Mouse (Mus musculus) intestine, embryonic 14.5 days (tissue): ENCODE measurements around the gene Gse1. TPM values are rescaled to one million over a fixed set of nuclear protein-coding genes. Genes with fewer than 3 reads are reported as not detected.

Experiments
- ATAC-seq: fragments of 200-750 bp; cut with Nextera tagmentation; replicated peaks from 2 replicates; pipeline ENCODE4 v1.8.0; 2017; ENCODE audit warnings: low read depth, moderate number of reproducible peaks, moderate TSS enrichment, moderate library complexity; ENCODE audit not compliant: low FRiP score, low TSS enrichment
- DNase-seq: peaks from one replicate; pipeline ENCODE4 v3.0.0-alpha.2; 2018; ENCODE audit warnings: low spot score
- H3K27ac ChIP-seq: fragments of 300-500 bp; sonication (generic); 2 replicates; pipeline ENCODE4 v1.5.1; 2014; ENCODE audit warnings: low read depth, mild to moderate bottlenecking, control low read depth
- H3K27me3 ChIP-seq: fragments of 300-500 bp; sonication (generic); replicated peaks from 2 replicates; pipeline ENCODE4 v1.6.1; 2014; ENCODE audit warnings: low read length, control low read depth; ENCODE audit not compliant: control insufficient read depth, insufficient read depth
- H3K36me3 ChIP-seq: fragments of 300-500 bp; sonication (generic); 2 replicates; pipeline ENCODE4 v1.6.1; 2014; ENCODE audit warnings: low read length, control low read depth; ENCODE audit not compliant: control insufficient read depth, insufficient read depth
- H3K4me1 ChIP-seq: fragments of 300-500 bp; sonication (generic); replicated peaks from 2 replicates; pipeline ENCODE4 v1.6.1; 2014; ENCODE audit warnings: low read length, control low read depth, mixed read lengths; ENCODE audit not compliant: control insufficient read depth, insufficient read depth
- H3K4me2 ChIP-seq: fragments of 300-500 bp; sonication (generic); 2 replicates; pipeline ENCODE4 v1.6.1; 2014; ENCODE audit warnings: low read length
- H3K4me3 ChIP-seq: fragments of 300-500 bp; sonication (generic); 2 replicates; pipeline ENCODE4 v1.5.1; 2014; ENCODE audit warnings: low read depth, low read length, control low read depth, mixed read lengths
- H3K9ac ChIP-seq: fragments of 300-500 bp; sonication (generic); 2 replicates; pipeline ENCODE4 v1.6.1; 2014; ENCODE audit warnings: mild to moderate bottlenecking, low read length
- H3K9me3 ChIP-seq: fragments of 300-500 bp; sonication (generic); 2 replicates; pipeline ENCODE4 v1.6.1; 2016; ENCODE audit warnings: low read length, control low read depth; ENCODE audit not compliant: control insufficient read depth
- WGBS: fragments of 180-500 bp; shearing (Covaris S2); extraction: QIAGEN DNeasy Blood & Tissue Kit; methylation state at CpG from one replicate; pipeline ENCODE4 v1.1.7; 2014; 5-methylcytosine and 5-hydroxymethylcytosine counted together
- polyA plus RNA-seq: library from polyadenylated mRNA; unstranded; fragments of >200 nt; fragmentation: Nextera tagmentation; extraction: Ambion mirVana; gene quantifications from 2 replicates; pipeline ENCODE4 v1.2.1, GENCODE M21; 2014

Gene Gse1
- polyA plus RNA-seq, 1 experiment from 2014 or later: 13.3 TPM

GRCm38 (mm10) chr8:120550430-120550829 is 322.2 kb downstream of the Gse1 start:
- H3K27me3 ChIP-seq: no peaks in the 10 kb centered on the region
- H3K4me1 ChIP-seq: peaks cover 47% of the 10 kb centered on the region
- H3K9me3 ChIP-seq: no peaks in the 10 kb centered on the region
- DNase-seq (no peak), ATAC-seq (no peak)
- 29% methylated on average over 12 of the region's 12 CpGs for WGBS
- H3K36me3 ChIP-seq: peaks cover 7% of the 10 kb centered on the region; the same call in 1 of the 2 replicates
- no peak overlapping the region for H3K9ac ChIP-seq
- H3K4me3 ChIP-seq: no peak overlapping the region
- no peak overlapping the region for H3K4me2 ChIP-seq
- no peak overlapping the region for H3K27ac ChIP-seq

DNA sequence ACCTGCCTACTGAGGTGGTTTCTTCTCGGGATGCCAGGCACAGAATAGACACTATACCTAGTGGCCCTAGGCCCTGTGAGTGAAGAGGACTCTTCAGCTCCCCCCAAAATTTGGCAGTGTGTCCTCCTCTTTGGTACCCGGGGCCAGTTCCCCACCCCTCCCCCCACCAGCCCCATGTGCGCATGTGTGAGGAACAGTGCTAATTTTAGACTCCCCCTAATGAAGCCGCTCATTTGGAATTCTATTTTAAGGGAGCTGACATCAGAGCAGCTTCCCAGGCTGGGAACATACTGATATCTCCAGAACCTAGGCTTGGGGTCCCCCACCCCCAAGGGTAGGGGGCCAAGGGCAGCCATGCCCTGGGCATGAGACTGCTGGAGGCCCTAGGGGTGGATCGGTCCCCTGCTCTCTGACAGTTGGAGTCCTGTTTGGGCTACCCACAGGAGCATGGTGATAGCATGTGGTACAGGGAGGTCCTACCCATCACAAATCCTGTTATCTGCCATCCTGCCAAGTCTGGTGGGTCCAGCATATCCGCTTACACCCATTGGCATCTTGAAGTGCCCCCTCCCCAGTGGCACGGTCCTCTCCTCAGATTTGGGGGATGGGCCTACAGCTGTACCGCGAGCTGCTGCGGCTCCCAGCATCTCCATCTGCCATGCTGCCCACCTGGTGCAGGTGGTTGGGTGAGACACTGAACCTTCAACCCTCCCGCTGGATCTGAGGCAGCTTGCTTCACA is 322.9 kb downstream of the Gse1 start:
- 76% methylated on average over 11 of the region's 11 CpGs for WGBS
- no peak overlapping the region for H3K27ac ChIP-seq
- peaks cover 52% of the 10 kb centered on the region for H3K4me1 ChIP-seq
- DNase-seq (no peak), ATAC-seq (no peak)
- no peak overlapping the region for H3K4me3 ChIP-seq
- no peaks in the 10 kb centered on the region for H3K9me3 ChIP-seq
- no peak overlapping the region for H3K9ac ChIP-seq
- no peaks in the 10 kb centered on the region for H3K27me3 ChIP-seq
- H3K4me2 ChIP-seq: no peak overlapping the region; the same call in 1 of the 2 replicates
- peaks cover 7% of the 10 kb centered on the region; the same call in 1 of the 2 replicates for H3K36me3 ChIP-seq

GRCm38 (mm10) chr8:120551677-120551980 is 323.4 kb downstream of the Gse1 start:
- Histone ChIP-seq H3K9me3 (no peaks in the 10 kb centered on the region), H3K27me3 (no peaks in the 10 kb centered on the region), H3K27ac (no peak overlapping the region), H3K36me3 (peaks cover 7% of the 10 kb centered on the region; the same call in 1 of the 2 replicates), H3K4me3 (no peak overlapping the region), H3K4me2 (no peak overlapping the region), H3K4me1 (peaks cover 55% of the 10 kb centered on the region), H3K9ac (no peak overlapping the region)
- ATAC-seq (no peak), DNase-seq (no peak)
- WGBS: 87% methylated on average over 3 of the region's 3 CpGs

- Histone ChIP-seq H3K4me2 (no peak overlapping the region), H3K4me3 (no peak overlapping the region), H3K27ac (no peak overlapping the region), H3K9ac (no peak overlapping the region), H3K36me3 (peaks cover 7% of the 10 kb centered on the region; the same call in 1 of the 2 replicates), H3K27me3 (no peaks in the 10 kb centered on the region), H3K4me1 (peaks cover 56% of the 10 kb centered on the region), H3K9me3 (no peaks in the 10 kb centered on the region)
- no peak for ATAC-seq
- WGBS: 86% methylated on average over 11 of the region's 11 CpGs
- DNase-seq: no peak
Measured at GRCm38 (mm10) chr8:120552509-120552908, 324.3 kb downstream of the Gse1 start.

DNA sequence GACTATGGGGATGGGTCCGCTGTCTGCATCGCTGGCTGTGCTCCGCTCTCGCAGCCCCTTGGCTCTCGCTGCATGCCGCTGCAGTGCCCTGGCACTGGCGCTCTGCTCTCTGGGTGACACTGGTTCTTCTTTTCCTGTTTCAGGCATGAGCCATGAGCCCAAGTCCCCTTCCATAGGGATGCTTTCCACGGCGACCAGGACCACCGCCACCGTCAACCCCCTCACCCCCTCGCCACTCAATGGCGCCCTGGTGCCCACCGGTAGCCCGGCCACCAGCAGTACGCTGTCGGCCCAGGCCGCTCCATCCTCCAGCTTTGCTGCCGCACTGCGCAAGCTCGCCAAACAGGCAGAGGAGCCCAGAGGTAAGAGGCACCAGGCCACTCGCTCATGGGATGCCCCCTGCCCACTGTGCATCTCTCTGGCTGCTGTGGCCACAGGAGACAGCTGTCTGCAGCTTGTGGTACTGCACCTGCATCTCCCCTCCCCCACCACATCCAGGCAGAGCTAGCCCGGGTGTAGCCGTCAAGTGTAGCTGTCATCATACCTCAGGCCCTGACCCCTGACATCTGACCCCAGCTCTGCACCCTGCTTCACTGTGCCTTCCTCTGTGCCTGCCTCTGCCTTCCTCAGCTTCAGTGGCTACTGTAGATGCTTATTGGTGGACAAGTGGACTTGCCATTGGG is 325.3 kb downstream of the Gse1 start:
- Histone ChIP-seq H3K36me3 (peaks cover 7% of the 10 kb centered on the region; the same call in 1 of the 2 replicates), H3K4me1 (peaks cover 48% of the 10 kb centered on the region), H3K4me3 (no peak overlapping the region), H3K4me2 (no peak overlapping the region), H3K9ac (no peak overlapping the region), H3K27me3 (no peaks in the 10 kb centered on the region), H3K9me3 (no peaks in the 10 kb centered on the region), H3K27ac (no peak overlapping the region)
- 87% methylated on average over 24 of the region's 24 CpGs for WGBS
- no peak for DNase-seq
- no peak for ATAC-seq

DNA sequence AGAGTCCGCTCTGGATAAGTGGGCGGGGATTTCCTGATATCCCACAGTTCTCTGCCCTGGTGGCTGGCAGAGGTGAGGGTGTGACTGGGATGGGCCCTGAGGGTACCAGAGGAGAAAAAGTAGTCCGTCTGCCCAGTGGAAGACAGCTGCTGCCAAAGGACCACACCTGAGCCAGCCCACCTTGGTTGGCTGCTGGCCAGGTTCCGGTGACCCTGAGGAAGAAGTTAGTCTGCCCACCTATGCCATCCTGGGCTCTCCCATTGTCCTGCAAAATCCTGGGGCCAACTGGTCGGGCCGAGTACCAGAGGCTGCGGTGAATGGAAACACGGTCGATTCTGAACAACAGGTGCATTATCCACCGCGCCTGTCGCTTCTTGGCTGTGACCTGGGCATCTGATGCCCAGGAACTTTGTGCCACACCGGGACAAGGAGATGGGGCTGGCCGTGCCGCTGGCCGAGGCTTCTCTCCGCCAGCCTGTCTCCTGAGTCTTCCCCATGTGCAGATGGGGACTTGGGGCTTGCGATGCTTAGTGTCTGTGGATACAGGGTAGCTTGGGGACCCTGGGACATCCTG is 326.3 kb downstream of the Gse1 start:
- WGBS: 94% methylated on average over 18 of the region's 18 CpGs
- H3K4me1 ChIP-seq: peaks cover 39% of the 10 kb centered on the region
- no peak overlapping the region for H3K9ac ChIP-seq
- H3K27ac ChIP-seq: no peak overlapping the region
- DNase-seq (no peak), ATAC-seq (no peak)
- no peaks in the 10 kb centered on the region for H3K9me3 ChIP-seq
- H3K36me3 ChIP-seq: peaks cover 11% of the 10 kb centered on the region; the same call in 1 of the 2 replicates
- no peaks in the 10 kb centered on the region for H3K27me3 ChIP-seq
- no peak overlapping the region for H3K4me2 ChIP-seq
- H3K4me3 ChIP-seq: no peak overlapping the region

DNA sequence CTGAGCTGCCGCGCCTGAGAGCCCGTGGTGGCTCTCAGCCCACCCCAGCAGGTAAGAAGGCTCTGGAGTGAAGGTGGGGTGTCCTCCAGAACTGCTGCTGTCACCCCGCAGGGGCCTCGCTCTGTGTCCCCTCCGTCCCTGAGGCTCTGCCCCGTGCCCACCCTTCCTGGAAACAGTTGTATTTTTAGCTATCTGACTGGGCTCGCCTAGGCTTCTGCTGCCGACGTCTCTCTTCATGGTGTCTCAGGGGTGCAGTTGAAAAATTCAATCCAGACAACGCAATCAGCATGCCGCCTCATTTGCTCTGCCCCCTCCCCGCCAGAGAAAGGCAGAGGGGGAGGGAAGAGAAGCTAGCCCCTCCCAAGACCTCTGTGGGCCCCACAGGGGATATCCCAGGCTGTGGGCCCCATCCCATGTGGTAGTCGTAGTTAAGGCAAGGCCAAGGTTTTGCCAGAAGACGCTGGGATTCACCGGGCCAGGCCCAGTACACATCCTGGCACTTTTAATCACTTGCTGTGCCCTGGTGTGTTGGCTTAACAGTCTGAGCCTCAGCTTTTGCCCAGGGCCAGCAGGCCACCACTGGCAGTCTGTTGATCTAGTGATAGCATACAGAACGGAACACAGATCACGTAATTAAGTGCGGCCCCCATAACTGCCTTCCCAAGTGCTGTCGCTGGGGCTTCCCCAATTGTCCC is 328.1 kb downstream of the Gse1 start:
- H3K36me3 ChIP-seq: peaks cover 11% of the 10 kb centered on the region; the same call in 1 of the 2 replicates
- no peaks in the 10 kb centered on the region for H3K27me3 ChIP-seq
- H3K27ac ChIP-seq: no peak overlapping the region
- no peak overlapping the region for H3K4me3 ChIP-seq
- no peak overlapping the region for H3K9ac ChIP-seq
- no peak for ATAC-seq
- WGBS: 66% methylated on average over 20 of the region's 20 CpGs
- DNase-seq: no peak
- no peaks in the 10 kb centered on the region for H3K9me3 ChIP-seq
- no peak overlapping the region for H3K4me2 ChIP-seq
- H3K4me1 ChIP-seq: peaks cover 21% of the 10 kb centered on the region

DNA sequence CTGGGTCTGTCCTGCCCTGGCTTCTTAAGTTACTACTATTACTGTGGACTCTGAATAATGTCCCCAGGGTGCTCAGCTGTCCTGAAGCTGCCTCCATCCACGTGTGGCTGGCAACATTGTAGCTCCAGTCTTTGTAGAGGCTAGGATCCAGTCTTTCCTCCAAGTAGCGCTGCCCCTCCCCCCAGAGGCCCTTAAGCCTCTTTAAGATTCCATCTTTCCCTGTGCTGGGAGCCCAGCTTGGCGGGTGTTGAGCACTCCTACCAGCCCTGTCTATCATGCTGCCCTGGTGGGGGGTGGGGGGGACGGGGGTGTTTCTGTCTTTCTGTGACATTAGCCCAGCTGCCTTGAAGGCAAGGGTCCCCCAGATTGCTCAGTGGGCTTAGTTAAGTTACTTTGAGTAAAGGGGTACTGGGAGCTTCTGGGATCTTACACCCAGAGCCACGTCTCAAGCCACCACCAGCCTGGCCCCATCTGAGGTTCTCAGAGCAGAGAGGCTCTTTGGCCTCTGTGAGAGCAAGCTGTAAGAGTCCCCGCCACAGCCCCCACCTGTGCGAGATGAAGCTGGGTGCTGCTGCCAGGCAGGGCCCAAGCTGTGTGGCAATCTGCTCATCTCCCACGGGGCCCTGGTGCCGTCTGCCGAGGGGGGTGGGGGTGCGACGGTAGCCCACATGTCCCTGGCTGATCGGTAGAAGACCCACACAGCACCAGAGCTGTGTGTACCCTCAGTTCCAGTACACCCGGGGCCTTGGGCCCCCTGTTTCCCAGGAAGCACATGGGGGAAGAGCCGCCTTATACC is 329.1 kb downstream of the Gse1 start:
- Histone ChIP-seq H3K4me3 (no peak overlapping the region), H3K9ac (no peak overlapping the region), H3K27ac (no peak overlapping the region), H3K27me3 (no peaks in the 10 kb centered on the region), H3K36me3 (peaks cover 11% of the 10 kb centered on the region; the same call in 1 of the 2 replicates), H3K4me1 (peaks cover 19% of the 10 kb centered on the region), H3K9me3 (no peaks in the 10 kb centered on the region), H3K4me2 (no peak overlapping the region)
- 71% methylated on average over 15 of the region's 15 CpGs for WGBS
- ATAC-seq (no peak), DNase-seq (no peak)
